Mouse (Mus musculus): ENCODE results near the gene Tpt1. TPM values are rescaled to one million over a fixed set of nuclear protein-coding genes. Genes with fewer than 3 reads are reported as not detected.
"Not testable (repeated sequence)": the region's sequence is repeated elsewhere in the genome, so short reads cannot be mapped to it uniquely, and the experiment has no call there.

The Tpt1 gene
- polyA plus RNA-seq (2012; rRNA removed), result 2,550 and 3,005 TPM in 2 replicates

DNA sequence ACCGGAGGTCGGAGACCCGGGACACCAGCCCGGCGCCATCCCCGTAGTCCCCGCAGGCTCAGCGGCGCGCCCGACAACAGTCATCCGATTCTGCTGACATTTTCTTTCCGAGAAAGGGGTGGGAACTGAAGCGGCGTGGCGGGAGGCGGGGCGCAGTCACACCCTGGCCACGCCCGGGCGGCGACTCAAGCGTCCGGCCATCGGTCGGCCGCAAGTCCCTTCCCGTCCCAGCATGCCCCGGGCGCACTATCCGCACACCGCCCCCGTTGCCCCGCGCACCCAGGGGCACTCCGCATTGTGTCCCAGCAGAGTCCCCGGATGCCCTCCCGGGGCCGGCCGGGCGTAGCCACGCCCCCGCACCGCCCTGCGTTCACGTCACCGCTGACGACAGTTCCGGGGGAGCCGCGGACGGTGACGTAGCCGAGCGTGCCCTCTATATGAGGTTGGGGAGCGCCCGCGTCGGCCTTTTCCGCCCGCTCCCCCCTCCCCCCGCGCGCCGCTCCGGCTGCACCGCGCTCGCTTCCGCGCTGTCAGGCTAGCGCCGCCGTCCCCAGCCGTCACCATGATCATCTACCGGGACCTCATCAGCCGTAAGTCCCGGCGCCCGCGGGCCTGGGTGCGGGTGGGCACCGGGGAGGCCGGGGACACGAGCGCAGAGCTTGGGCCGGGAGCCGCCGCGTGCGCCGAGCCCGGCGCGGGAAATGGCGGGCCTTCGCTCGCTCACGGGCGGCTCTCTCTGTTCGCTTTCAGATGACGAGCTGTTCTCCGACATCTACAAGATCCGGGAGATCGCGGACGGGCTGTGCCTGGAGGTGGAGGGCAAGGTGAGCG, at the start of gene Tpt1:
TSS of gene Tpt1 (plus strand) at position 227 of the 831 bp plus-strand sequence.
- peak; percentile 99 for DNase-seq (ENCODE audit: low spot score)

DNA sequence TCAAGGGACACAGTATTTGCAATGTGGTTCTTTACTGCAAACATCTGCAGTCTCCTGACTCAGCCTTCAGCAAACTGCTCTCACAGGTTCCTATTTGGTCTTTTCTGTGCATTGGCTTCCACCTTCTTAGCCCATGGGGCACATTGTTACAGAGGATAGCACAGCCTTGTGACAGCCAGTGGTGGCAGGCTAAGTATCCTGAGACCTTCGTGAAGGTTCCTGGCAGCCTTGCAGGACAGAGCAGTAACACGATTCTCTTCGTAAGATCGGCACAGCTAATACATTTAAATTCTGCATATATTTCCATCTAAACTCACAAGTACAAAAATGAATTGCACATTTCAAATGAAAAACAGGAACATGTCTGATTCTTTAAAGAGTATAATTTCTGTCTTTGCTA, 49.0 kb upstream of the Tpt1 start:
- no peak for DNase-seq (ENCODE audit: low spot score)

DNA sequence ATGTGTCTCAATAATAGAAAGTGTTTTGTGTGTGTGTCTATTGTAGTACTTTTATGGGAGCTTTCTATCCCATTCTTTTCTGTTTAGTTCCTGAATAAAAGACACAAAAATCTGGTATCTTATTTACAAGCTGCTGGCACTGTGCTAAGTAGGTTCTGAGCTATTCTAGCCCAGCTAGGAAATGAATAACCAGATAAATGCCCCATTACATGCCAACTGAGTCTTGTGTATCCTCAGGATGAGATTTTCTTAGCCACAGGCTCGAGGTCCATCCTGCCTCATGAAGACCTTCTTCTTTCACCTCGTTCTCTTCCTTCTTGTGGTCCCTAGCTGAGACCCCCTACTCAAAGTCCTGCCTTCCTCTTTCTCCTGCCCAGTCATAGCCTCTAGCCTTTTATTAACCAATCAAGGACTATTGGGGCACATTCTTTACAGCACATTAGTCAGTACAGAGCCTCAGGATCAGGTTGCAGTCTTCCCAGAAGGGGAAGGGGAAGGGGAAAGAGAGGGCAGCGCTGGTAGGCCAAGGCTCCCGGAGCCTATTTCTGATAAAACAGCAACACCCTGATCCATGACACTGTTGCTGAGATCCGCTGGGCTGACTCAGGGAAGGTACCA, 47.0 kb upstream of the Tpt1 start:
- DNase-seq (ENCODE audit: low spot score), result no peak

- no peak for DNase-seq (ENCODE audit: low spot score)
Measured at GRCm38 (mm10) chr14:75807800-75808199, 37.1 kb upstream of the Tpt1 start.

GRCm38 (mm10) chr14:75809931-75810330, 35.0 kb upstream of the Tpt1 start:
- no peak for DNase-seq (ENCODE audit: low spot score)

DNA sequence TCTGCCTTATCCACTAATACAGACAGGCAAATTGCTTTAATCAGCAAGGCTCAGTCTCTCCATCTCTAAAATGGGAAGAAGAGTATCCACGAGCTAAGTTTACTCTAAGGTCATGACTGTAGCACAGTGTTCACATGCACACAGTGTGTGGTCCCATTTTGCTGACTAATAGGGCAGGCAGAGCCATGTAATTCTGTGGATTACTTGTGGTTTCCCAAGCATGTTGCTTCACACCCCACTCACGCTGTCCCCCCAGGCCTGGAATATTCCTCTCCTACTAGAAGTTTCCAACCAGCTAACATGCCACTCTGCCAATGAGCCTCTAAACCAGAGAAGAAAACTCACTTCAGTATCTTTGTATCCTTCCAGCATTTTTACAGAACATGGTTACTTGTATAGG, 26.4 kb upstream of the Tpt1 start:
- DNase-seq (ENCODE audit: low spot score), result no peak

DNA sequence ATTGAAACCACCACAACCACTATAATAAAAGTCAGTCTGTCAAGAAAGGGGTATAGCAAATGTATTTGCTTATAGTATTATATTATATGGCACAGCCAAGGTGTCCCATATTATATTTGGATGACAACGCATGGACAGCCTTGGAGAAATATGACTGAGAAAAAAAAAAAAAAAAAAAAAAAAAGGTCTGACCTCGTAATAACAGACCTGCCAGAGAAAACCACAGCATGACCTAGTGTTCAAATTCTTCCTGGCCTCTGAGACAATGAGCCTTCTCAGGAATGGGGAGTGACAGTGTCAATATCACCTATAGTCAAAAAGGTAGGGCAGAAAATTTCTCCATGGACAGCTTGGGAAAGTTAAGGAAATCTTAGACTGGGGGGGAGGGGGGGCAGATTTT, 25.6 kb upstream of the Tpt1 start:
- no peak for DNase-seq (ENCODE audit: low spot score)

- DNase-seq (ENCODE audit: low spot score), result no peak
Measured at GRCm38 (mm10) chr14:75820007-75820406, 24.9 kb upstream of the Tpt1 start.

GRCm38 (mm10) chr14:75826851-75827410, 18.0 kb upstream of the Tpt1 start:
- no peak for DNase-seq (ENCODE audit: low spot score)

DNA sequence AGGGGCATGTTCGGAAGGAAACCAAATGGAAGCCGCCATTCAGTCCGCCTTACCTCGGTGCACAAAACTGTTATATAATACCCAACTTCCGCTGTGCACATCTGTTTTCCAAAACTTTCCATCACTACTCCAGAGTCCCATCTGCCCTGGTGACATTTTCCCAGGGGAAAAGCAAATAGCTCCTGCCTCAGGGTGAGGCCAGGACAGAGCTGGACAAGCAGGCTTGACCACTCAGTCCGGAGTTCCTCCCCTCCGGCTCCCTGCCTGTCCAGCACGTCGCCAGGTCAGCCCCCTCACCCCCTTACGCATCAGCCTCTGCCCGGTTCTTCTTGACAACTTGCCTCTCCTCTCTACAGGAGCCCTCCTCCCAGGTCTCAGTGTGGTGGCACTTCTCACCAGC, 16.7 kb upstream of the Tpt1 start:
- no peak for DNase-seq (ENCODE audit: low spot score)

- peak; percentile 65 for DNase-seq (ENCODE audit: low spot score)
Measured at GRCm38 (mm10) chr14:75828866-75829806, 15.8 kb upstream of the Tpt1 start.

DNA sequence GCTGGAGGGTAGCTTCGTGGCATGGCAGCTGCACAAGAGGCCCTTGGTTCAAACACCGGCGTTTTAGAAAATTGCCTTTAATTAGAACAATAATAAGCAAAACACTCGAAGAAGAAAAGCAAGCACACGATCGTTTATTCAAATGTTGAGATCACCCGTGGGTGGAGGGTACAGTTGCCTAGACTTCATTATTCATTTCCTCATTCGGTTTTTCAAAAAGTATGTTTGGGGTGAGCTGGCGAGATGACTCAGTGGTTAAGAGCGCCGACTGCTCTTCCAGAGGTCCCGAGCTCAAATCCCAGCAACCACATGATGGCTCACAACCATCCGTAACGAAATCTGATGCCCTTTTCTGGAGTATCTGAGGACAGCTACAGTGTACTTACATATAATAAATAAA, 15.1 kb upstream of the Tpt1 start:
- not testable (repeated sequence) for DNase-seq (ENCODE audit: low spot score)

GRCm38 (mm10) chr14:75832031-75832430, 12.9 kb upstream of the Tpt1 start:
- no peak for DNase-seq (ENCODE audit: low spot score)

DNA sequence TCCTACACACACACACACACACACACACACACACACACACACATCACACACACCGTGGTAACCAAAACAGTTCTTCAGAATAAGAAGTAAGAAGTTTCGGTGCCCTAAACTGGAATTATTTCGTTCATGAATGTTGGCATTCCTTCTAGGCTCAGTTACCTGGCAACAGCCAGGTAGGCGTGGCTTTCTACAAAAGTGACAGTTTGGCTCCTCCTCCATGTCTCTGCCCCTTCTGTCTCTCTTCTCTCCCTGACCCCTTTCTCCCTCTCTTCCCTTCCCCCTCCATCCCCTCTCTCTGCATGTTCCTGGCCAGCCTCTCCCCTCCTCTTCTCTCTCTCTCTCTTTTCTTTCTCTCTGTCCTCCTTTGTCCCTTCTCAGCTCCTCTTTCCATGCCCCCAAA, 11.9 kb upstream of the Tpt1 start:
- no peak for DNase-seq (ENCODE audit: low spot score)

- no peak for DNase-seq (ENCODE audit: low spot score)
Measured at GRCm38 (mm10) chr14:75833546-75834250, 11.2 kb upstream of the Tpt1 start.

DNA sequence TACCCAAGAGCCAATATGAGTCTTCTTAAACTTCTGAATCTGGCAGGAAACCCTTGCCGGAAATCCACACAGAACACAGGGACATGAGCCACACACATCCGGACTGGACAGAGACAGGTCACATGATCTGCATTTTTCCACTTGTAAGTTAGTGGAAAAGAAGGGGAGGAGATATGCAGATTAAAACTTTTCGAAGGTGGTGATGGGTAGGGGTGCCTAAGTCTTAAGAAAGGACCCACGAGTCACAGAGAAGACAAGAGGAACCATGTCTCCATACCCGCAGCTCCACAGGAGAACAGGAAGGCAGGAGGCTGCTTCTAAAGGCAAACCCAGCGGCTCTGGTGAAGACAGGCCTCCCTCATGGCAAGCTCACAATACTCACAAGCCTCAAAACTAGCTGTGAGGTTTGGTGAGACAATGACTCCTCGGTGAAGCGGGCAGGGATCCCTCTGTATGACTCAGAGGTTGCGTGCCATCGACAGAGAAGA, 10.6 kb upstream of the Tpt1 start:
- peak; percentile 53 for DNase-seq (ENCODE audit: low spot score)

GRCm38 (mm10) chr14:75834739-75835381, 10.0 kb upstream of the Tpt1 start:
- DNase-seq (ENCODE audit: low spot score), result peak; percentile 55

- DNase-seq (ENCODE audit: low spot score), result no peak
Measured at GRCm38 (mm10) chr14:75836579-75836978, 8.3 kb upstream of the Tpt1 start.

DNA sequence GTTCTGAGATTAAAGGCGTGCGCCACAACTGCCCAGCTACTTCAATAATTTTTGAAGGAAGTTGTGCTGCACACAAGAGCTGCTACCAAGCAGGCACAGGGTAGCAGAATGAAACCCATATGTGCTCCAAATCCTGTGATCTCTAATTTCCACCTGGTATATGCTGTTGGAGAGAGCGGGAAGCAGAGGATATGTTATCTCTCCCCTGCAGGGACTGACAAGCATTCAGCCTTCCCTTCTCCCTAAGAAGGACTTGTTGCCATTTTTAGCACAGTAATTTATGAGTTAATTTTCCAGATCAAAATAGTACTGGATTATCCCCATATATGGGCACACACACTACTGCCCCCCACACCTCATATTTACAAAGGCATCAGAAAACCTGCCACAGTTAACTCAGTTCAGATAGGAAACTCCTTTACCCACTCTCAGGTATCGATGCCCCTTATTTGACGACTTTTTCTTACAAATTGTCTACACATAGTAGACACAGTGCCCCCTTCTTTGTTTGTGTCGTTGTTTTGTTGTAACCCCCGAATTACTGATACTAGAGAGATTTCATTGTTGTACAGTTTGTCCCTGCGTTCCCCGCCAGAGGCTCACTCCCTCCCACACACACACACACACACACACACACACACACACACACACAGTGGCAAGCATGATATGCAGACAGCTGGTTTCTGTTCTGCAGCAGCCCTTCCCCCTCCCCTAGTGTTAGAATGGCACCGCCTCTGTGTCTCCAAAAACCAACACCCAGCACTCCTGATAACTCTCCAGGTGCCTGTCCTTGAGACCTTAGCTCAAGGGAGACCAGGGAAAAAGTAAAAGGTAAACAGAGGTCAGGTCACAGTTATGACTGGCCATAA, 7.6 kb upstream of the Tpt1 start:
- no peak for DNase-seq (ENCODE audit: low spot score)

- DNase-seq (ENCODE audit: low spot score), result not testable (repeated sequence)
Measured at GRCm38 (mm10) chr14:75841758-75842157, 3.1 kb upstream of the Tpt1 start.
